Mouse (Mus musculus) MEL (cell line): Measurements from ENCODE around the gene Macf1.
"Not testable (repeated sequence)": the region's sequence is repeated elsewhere in the genome, so short reads cannot be mapped to it uniquely, and the experiment has no call there.

Experiments used
- GATA1 ChIP-seq: IDR thresholded peaks from 2 replicates; pipeline ENCODE4 v1.6.1; 2011; ENCODE audit warnings: low read depth, low read length, improper control_type of control experiment
- POLR2A ChIP-seq, 2 experiments: IDR thresholded peaks; 2 replicates each; pipeline ENCODE4 v1.6.1; 2011 to 2012; ENCODE audit warnings: low read length in 2 of 2, mild to moderate bottlenecking in 2 of 2, control low read depth in 1 of 2, improper control_type of control experiment in 1 of 2, low read depth in 1 of 2, moderate library complexity in 1 of 2; ENCODE audit not compliant: control insufficient read depth in 1 of 2, insufficient read depth in 1 of 2, poor library complexity in 1 of 2
- RCOR1 ChIP-seq: IDR thresholded peaks from 2 replicates; pipeline ENCODE4 v1.6.1; 2012; ENCODE audit warnings: low read depth, mild to moderate bottlenecking, inconsistent platforms, low read length, improper control_type of control experiment

DNA sequence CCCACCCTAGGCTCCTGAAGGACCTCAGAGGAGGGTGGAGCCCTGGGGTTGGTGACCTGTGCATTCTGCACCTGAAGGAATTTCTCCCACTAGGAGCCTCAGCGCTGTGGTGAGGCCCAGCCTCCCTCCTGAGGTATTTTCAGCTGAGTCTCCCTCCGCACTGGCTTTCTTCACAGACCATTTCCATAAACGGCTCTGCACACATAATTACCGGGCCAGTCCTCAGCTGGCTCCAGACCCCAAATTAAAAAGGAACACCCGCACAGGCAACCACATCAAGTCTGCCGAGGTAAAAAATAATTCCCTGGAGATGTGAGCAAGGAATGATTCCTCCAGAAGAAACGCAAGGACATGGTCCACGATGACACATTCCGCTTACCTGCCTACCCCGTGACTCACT lies 348.9 kb downstream of the Macf1 start:
- not testable (repeated sequence) for TF ChIP-seq POLR2A (IDR thresholded peaks at IDR 0.05; ENCODE audit: control insufficient read depth in 1 of 2, insufficient read depth in 1 of 2, low read depth in 1 of 2, low read length in 2 of 2, poor library complexity in 1 of 2); RCOR1; GATA1
